Mouse (Mus musculus): Measurements from ENCODE around the gene Pygo1. TPM values are rescaled to one million over a fixed set of nuclear protein-coding genes. Genes with fewer than 3 reads are reported as not detected.

The Pygo1 gene
- polyA plus RNA-seq, 1 experiment from 2014 or later = 8.4 TPM

- ChIA-PET POLR2A (no interaction called here), CTCF (interaction anchor here (1.4 kb wide), 1 partner anchor 10 kb away, joined by 6 read pairs; no protein-coding TSS in a partner anchor)
- in situ Hi-C loops (cut with MboI; ENCODE audit: low pct_unique_long_range_greater_than_20kb) = no loop called here
- ATAC-seq (no peak), DNase-seq (ENCODE audit: low read depth, low spot score) (no peak)
- no peaks in the 10 kb centered on the region for H3K27me3 ChIP-seq
- no peak for TF ChIP-seq CTCF (IDR thresholded peaks at IDR 0.05)
Observed at GRCm38 (mm10) chr9:72987703-72988102, 62.3 kb downstream of the Pygo1 start.

GRCm38 (mm10) chr9:72988706-72989105, 63.3 kb downstream of the Pygo1 start:
- no peak for DNase-seq (ENCODE audit: low read depth, low spot score)
- in situ Hi-C loops (cut with MboI; ENCODE audit: low pct_unique_long_range_greater_than_20kb) = no loop called here
- CTCF ChIA-PET = interaction anchor here (1.3 to 1.7 kb wide), 3 partner anchors 9 to 56 kb away, joined by 4 to 6 read pairs (median 5); partner anchors contain the start of gene Rab27a
- POLR2A ChIA-PET = no interaction called here
- ATAC-seq = no peak
- no peak for TF ChIP-seq CTCF (IDR thresholded peaks at IDR 0.05)
- no peaks in the 10 kb centered on the region for H3K27me3 ChIP-seq

GRCm38 (mm10) chr9:72991420-72991819, 66.0 kb downstream of the Pygo1 start:
- H3K27me3 ChIP-seq = no peaks in the 10 kb centered on the region
- in situ Hi-C loops (cut with MboI; ENCODE audit: low pct_unique_long_range_greater_than_20kb) = no loop called here
- ChIA-PET CTCF (no interaction called here), POLR2A (no interaction called here)
- TF ChIP-seq CTCF (IDR thresholded peaks at IDR 0.05) = no peak
- ATAC-seq = no peak
- no peak for DNase-seq (ENCODE audit: low read depth, low spot score)

- in situ Hi-C loops (cut with MboI; ENCODE audit: low pct_unique_long_range_greater_than_20kb) = no loop called here
- DNase-seq (ENCODE audit: low read depth, low spot score) = no peak
Observed at GRCm38 (mm10) chr9:72992576-72992975, 67.1 kb downstream of the Pygo1 start.

GRCm38 (mm10) chr9:72996167-72996566, 70.7 kb downstream of the Pygo1 start:
- CTCF ChIA-PET = interaction anchor here (0.8 to 1.4 kb wide), 2 partner anchors 29 to 48 kb away, joined by 3 read pairs; partner anchors contain the start of gene Rab27a

More at GRCm38 (mm10) chr9:72992576-72992975, 67.1 kb downstream of the Pygo1 start:
- ChIA-PET POLR2A (no interaction called here), CTCF (no interaction called here)
- no peaks in the 10 kb centered on the region for H3K27me3 ChIP-seq
- TF ChIP-seq CTCF (IDR thresholded peaks at IDR 0.05) = no peak
- no peak for ATAC-seq

GRCm38 (mm10) chr9:72996806-72997205, 71.4 kb downstream of the Pygo1 start:
- ATAC-seq (no peak), DNase-seq (ENCODE audit: low read depth, low spot score) (no peak)
- ChIA-PET POLR2A (no interaction called here), CTCF (interaction anchor here (1.4 to 2.1 kb wide), 2 partner anchors 8 to 48 kb away, joined by 3 to 6 read pairs; partner anchors contain the start of gene Rab27a)
- no peak for TF ChIP-seq CTCF (IDR thresholded peaks at IDR 0.05)
- in situ Hi-C loops (cut with MboI; ENCODE audit: low pct_unique_long_range_greater_than_20kb) = no loop called here
- H3K27me3 ChIP-seq = no peaks in the 10 kb centered on the region

More at GRCm38 (mm10) chr9:72996167-72996566, 70.7 kb downstream of the Pygo1 start:
- POLR2A ChIA-PET = interaction anchor here (1.1 kb wide), 1 partner anchor 10 kb away, joined by 3 read pairs; no protein-coding TSS in a partner anchor
- no peaks in the 10 kb centered on the region for H3K27me3 ChIP-seq
- no peak for DNase-seq (ENCODE audit: low read depth, low spot score)
- in situ Hi-C loops (cut with MboI; ENCODE audit: low pct_unique_long_range_greater_than_20kb) = no loop called here
- TF ChIP-seq CTCF (IDR thresholded peaks at IDR 0.05) = no peak
- ATAC-seq = no peak

GRCm38 (mm10) chr9:73000487-73000886, 75.0 kb downstream of the Pygo1 start:
- no peak for ATAC-seq
- in situ Hi-C loops (cut with MboI; ENCODE audit: low pct_unique_long_range_greater_than_20kb) = no loop called here
- TF ChIP-seq CTCF (IDR thresholded peaks at IDR 0.05) = no peak

GRCm38 (mm10) chr9:73001314-73002011, 76.0 kb downstream of the Pygo1 start:
- DNase-seq (ENCODE audit: low read depth, low spot score) (no peak), ATAC-seq (no peak)
- ChIA-PET POLR2A (no interaction called here), CTCF (interaction anchor here (1.1 kb wide), 1 partner anchor 12 kb away, joined by 4 read pairs; no protein-coding TSS in a partner anchor)
- TF ChIP-seq CTCF (IDR thresholded peaks at IDR 0.05) = no peak
- no peaks in the 10 kb centered on the region for H3K27me3 ChIP-seq
- in situ Hi-C loops (cut with MboI; ENCODE audit: low pct_unique_long_range_greater_than_20kb) = no loop called here

More at GRCm38 (mm10) chr9:73000487-73000886, 75.0 kb downstream of the Pygo1 start:
- POLR2A ChIA-PET = no interaction called here
- H3K27me3 ChIP-seq = no peaks in the 10 kb centered on the region
- no peak for DNase-seq (ENCODE audit: low read depth, low spot score)
- CTCF ChIA-PET = interaction anchor here (0.7 to 2.0 kb wide), 2 partner anchors 10 to 11 kb away, joined by 3 to 5 read pairs; no protein-coding TSS in a partner anchor

Other genes starting within 250 kb of the Pygo1 start
- gene Prtg, start 118.8 kb upstream of the Pygo1 start, polyA plus RNA-seq (2021) = 2.1 TPM
- 0.77 TPM for gene Dyx1c1, start 33.1 kb downstream of the Pygo1 start, polyA plus RNA-seq (2021)
- gene Gm44503, start 33.2 kb downstream of the Pygo1 start, polyA plus RNA-seq (2021) = not detected
- gene Ccpg1os, start 59.7 kb downstream of the Pygo1 start, polyA plus RNA-seq (2021) = 24.3 TPM
- gene Ccpg1, start 59.8 kb downstream of the Pygo1 start, polyA plus RNA-seq (2021) = 63.2 TPM
- 23.3 TPM for gene Pigb, start 114.7 kb downstream of the Pygo1 start, polyA plus RNA-seq (2021)
- 2.9 TPM for gene Rab27a, start 119.2 kb downstream of the Pygo1 start, polyA plus RNA-seq (2021)
- gene Khdc3, start 176.2 kb downstream of the Pygo1 start, polyA plus RNA-seq (2021) = not detected
- not detected for gene Gm20509, start 176.8 kb downstream of the Pygo1 start, polyA plus RNA-seq (2021)
- gene Rsl24d1, start 187.8 kb downstream of the Pygo1 start, polyA plus RNA-seq (2021) = 52.1 TPM

Data from Patski (cell line).